Mouse (Mus musculus): ENCODE data around the gene Prr29.
"Not testable (repeated sequence)": the region's sequence is repeated elsewhere in the genome, so short reads cannot be mapped to it uniquely, and the experiment has no call there.

Prr29 gene

GRCm38 (mm10) chr11:106365366-106365765, at the start of gene Prr29:
Gene Prr29 (plus strand): TSS chr11:106365472.
- no peak for DNase-seq (ENCODE audit: low read depth, low spot score)

- no peak for DNase-seq (ENCODE audit: low read depth, low spot score)
Measured at GRCm38 (mm10) chr11:106316416-106316815, 48.9 kb upstream of the Prr29 start.

GRCm38 (mm10) chr11:106317801-106318200, 47.5 kb upstream of the Prr29 start:
- DNase-seq (ENCODE audit: low read depth, low spot score) = no peak

- DNase-seq (ENCODE audit: low read depth, low spot score) = no peak
Measured at GRCm38 (mm10) chr11:106318406-106319366, 46.6 kb upstream of the Prr29 start.

- no peak for DNase-seq (ENCODE audit: low read depth, low spot score)
Measured at GRCm38 (mm10) chr11:106324858-106325257, 40.4 kb upstream of the Prr29 start.

GRCm38 (mm10) chr11:106325566-106326206, 39.6 kb upstream of the Prr29 start:
- peak; percentile 54 for DNase-seq (ENCODE audit: low read depth, low spot score)

- DNase-seq (ENCODE audit: low read depth, low spot score) = no peak
Measured at GRCm38 (mm10) chr11:106326475-106326874, 38.8 kb upstream of the Prr29 start.

GRCm38 (mm10) chr11:106328521-106328920, 36.8 kb upstream of the Prr29 start:
- no peak for DNase-seq (ENCODE audit: low read depth, low spot score)

- DNase-seq (ENCODE audit: low read depth, low spot score) = no peak
Measured at GRCm38 (mm10) chr11:106329128-106329527, 36.1 kb upstream of the Prr29 start.

GRCm38 (mm10) chr11:106329682-106330081, 35.6 kb upstream of the Prr29 start:
- peak; percentile 45 for DNase-seq (ENCODE audit: low read depth, low spot score)

- no peak for DNase-seq (ENCODE audit: low read depth, low spot score)
Measured at GRCm38 (mm10) chr11:106332458-106332857, 32.8 kb upstream of the Prr29 start.

- no peak for DNase-seq (ENCODE audit: low read depth, low spot score)
Measured at GRCm38 (mm10) chr11:106334066-106334465, 31.2 kb upstream of the Prr29 start.

- no peak for DNase-seq (ENCODE audit: low read depth, low spot score)
Measured at GRCm38 (mm10) chr11:106338029-106338428, 27.2 kb upstream of the Prr29 start.

GRCm38 (mm10) chr11:106338870-106339269, 26.4 kb upstream of the Prr29 start:
- DNase-seq (ENCODE audit: low read depth, low spot score) = no peak

GRCm38 (mm10) chr11:106339323-106339722, 25.9 kb upstream of the Prr29 start:
- not testable (repeated sequence) for DNase-seq (ENCODE audit: low read depth, low spot score)

- DNase-seq (ENCODE audit: low read depth, low spot score) = no peak
Measured at GRCm38 (mm10) chr11:106340990-106341520, 24.2 kb upstream of the Prr29 start.

GRCm38 (mm10) chr11:106344910-106345309, 20.4 kb upstream of the Prr29 start:
- no peak for DNase-seq (ENCODE audit: low read depth, low spot score)

- DNase-seq (ENCODE audit: low read depth, low spot score) = no peak
Measured at GRCm38 (mm10) chr11:106349772-106350171, 15.5 kb upstream of the Prr29 start.

- no peak for DNase-seq (ENCODE audit: low read depth, low spot score)
Measured at GRCm38 (mm10) chr11:106350853-106351252, 14.4 kb upstream of the Prr29 start.

- DNase-seq (ENCODE audit: low read depth, low spot score) = no peak
Measured at GRCm38 (mm10) chr11:106351253-106351652, 14.0 kb upstream of the Prr29 start.

GRCm38 (mm10) chr11:106351941-106352340, 13.3 kb upstream of the Prr29 start:
- no peak for DNase-seq (ENCODE audit: low read depth, low spot score)

- DNase-seq (ENCODE audit: low read depth, low spot score) = no peak
Measured at GRCm38 (mm10) chr11:106353188-106353587, 12.1 kb upstream of the Prr29 start, which contains the start of gene Scn4a. Gene Scn4a (minus strand): TSS chr11:106353288.
